Mouse (Mus musculus) brain, embryonic 18.5 days (tissue): ENCODE data around the gene Snx1.

Source experiments
- DNase-seq: peaks from one replicate; pipeline ENCODE4 v3.0.0-alpha.2; 2012; ENCODE audit warnings: low read depth, low spot score

The Snx1 gene

GRCm38 (mm10) chr9:66126456-66127192 is at the start of gene Snx1, which contains the start of gene Ciao2a:
TSS of gene Snx1 (minus strand) at chr9:66126587.
TSS of gene Ciao2a (plus strand) at chr9:66126611.
- peak; percentile 95 for DNase-seq

- no peak for DNase-seq
Observed at GRCm38 (mm10) chr9:66174985-66175384, 48.6 kb upstream of the Snx1 start.

- no peak for DNase-seq
Observed at GRCm38 (mm10) chr9:66173316-66173855, 47.0 kb upstream of the Snx1 start.

DNA sequence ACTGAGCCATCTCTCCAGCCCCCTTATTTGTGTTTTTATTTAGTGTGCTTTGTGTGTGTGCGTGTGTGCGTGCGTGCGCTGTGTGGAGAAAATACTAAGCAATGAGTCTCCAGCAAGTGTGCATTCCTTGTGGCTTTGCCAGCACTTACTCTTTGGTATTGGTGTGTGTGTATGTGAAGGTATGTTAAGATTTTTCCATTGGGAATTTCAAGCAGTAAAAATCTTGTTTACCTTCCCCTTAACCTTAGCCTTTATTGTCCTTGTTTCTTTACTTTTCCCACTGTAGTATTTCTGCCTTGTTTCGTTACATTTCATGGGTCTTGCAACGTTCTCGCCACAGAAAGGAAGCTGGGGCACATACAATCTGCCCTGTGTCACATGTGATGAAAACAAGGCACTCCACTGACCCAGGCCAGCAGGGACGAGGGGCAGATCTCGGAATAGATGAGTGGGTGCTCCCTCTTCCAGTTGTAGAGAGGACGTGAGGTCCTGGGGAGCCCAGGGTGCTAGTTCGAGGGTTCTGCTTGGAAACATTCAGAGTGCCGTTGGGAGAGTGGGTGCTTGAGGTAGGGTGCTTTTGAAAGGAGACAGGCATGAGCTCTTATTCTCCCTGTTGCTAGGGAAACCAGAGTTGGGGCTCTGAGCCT is 45.0 kb upstream of the Snx1 start:
- no peak for DNase-seq

DNA sequence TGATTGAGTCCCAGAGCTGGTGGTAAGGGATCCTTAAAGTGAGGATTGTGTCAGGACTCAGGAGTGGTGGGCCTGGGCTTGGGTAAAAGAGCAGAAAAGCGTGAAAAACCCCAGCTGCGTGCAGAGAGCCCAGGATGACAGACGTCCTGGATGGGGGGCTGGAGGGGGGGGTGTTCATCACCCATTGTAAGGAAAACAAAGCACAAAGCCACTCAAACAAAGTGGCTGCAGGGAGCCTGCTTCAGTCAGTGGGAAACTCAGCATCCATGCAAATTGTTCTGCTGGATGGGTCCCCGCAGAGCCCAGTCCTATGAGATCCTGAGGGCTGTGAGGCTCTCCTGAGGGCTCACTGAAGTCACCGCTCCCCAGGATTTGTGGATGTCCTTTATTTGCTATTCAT is 44.1 kb upstream of the Snx1 start:
- no peak for DNase-seq

DNA sequence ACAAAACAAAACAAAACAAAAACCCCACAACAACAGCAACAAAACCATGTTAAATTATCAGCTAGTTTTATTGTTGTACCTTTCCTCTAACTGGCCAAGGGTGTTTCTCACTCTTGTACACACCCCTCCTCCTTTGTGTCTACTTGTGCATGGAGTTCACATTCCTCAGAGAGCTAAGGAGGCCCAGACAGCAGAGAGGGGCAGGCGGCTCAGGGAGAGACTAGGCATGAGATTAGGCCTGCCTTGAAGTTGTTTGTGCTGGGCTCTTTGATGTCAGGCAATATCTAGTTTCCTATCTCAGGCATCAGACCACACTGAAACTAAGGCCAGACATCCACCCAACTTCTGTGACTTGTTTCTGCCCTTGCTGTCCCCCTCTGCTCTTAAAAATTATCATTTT is 41.8 kb upstream of the Snx1 start:
- DNase-seq: no peak

DNA sequence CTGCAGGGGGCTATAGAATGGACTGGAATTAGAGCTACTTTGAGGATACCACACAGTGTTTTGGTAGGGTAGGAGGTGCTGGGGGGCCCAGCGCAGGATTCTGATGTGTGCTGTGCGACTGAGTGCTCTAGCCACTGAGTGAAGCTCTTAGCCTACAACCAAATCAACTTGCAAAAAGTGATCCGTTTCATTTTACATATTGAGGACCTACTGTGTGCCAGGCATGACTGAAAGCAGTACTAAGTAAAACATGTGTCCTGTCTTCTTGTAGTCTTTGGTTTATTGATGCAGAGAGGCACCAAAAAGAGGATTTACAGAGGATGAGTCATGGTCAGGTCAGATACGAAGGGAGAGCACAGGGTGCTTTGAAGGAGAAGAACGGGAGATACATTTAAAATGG is 40.8 kb upstream of the Snx1 start:
- DNase-seq: no peak

DNA sequence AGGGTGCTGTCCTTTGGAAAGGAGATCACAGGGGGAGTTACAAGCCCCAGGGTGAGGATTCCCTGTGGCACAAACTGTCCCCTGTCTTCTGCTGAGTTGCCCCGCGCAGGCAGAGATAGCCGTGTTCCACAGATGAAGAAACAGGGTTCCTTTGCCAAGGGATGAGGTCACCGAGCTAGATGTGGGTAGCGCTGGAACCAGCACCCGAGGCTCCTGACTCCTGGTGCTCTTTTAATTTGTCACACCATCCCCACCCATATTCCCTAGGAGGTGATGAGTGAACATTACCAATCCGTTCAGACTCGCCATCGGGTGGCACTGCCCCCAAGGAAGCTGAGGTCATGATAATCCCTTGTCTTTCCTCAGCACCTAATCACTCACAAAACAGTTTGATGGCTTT is 36.6 kb upstream of the Snx1 start:
- no peak for DNase-seq

DNA sequence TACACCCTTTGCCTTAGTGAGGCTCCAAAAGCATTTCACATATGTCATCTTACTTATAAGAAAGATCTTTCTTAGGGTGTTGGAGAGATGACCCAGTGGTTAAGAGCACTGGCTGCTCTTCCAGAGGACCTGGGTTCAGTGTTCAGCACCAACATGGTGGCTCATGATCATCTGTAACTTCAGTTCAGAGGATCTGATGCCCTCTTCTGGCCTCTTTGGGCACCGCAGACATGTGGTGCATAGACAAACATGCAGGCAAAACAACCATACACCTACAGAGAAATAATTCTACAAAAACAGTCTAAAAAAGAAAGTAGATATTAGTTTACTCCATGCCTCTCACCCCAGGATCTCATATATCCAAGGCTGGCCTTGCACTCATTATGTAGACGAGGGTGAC is 33.8 kb upstream of the Snx1 start:
- DNase-seq: no peak

GRCm38 (mm10) chr9:66158885-66159430 is 32.6 kb upstream of the Snx1 start:
- DNase-seq: no peak

DNA sequence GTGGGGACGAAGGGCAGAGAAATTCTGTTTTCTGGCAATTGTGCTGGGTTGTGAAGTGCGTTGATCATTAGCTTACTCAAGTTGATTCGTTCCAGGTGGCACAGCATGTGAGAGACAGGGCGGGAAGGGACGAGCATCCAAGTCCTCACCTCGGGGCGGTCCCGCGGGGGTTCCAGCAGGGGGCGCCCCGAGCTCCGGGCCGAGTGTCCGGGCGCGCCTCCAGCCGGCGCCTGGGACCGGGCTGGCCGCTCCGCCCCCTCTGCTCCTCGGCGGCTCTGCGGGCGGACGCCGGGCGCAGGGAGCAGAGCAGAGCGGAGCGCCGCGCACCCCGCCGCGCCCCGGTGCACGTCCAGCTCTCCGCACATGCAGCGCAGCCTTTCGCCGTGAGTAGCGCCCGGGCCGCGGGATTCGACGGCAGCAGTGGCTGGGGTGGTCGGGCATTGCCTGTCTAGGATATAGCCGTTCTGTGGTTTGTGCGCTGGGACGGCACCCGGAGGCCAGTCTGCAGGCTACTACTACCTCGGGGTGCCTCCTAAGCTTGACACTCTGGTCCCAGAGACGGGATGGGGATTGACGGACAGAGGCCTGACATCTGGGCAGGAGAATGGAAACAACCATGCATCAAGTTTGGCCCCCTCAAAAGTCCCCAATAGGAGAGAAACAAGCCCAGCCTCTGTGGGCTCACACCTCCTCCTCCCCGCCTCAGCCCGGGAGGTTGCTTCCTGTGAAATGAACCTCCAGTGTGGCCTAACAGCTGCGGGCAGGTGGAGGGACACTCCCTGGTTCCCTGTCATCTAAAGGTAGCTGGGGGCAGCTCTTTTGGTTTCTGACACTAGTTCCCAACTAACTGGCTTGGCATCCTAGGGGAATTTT is 31.8 kb upstream of the Snx1 start, which contains the start of gene Dapk2:
Gene Dapk2, plus strand, starts transcription at position 266 of the 873 bp plus-strand sequence.
- DNase-seq: no peak

GRCm38 (mm10) chr9:66155534-66155933 is 29.1 kb upstream of the Snx1 start:
- DNase-seq: no peak

GRCm38 (mm10) chr9:66154013-66154412 is 27.6 kb upstream of the Snx1 start:
- no peak for DNase-seq

DNA sequence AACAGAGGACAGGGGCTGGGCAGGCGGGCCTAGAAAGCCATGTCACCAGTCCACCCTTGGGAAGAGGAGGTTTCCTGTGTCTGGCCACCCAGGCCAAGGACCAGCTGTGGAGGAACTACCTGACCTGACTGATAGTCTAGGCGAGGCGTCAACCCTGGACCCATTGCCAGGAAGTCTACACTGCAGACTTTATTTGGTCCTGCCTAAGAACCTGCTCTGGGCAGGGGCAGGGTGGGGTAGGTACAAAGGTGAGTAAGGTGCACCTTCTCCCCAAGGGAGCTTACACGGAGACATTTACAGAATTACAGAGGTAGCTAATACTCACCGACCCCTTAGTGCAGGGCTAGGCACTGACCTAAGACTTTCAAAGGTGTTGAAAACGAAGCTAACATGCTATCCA is 27.2 kb upstream of the Snx1 start:
- DNase-seq: no peak

- DNase-seq: no peak
Observed at GRCm38 (mm10) chr9:66152011-66152410, 25.6 kb upstream of the Snx1 start.

DNA sequence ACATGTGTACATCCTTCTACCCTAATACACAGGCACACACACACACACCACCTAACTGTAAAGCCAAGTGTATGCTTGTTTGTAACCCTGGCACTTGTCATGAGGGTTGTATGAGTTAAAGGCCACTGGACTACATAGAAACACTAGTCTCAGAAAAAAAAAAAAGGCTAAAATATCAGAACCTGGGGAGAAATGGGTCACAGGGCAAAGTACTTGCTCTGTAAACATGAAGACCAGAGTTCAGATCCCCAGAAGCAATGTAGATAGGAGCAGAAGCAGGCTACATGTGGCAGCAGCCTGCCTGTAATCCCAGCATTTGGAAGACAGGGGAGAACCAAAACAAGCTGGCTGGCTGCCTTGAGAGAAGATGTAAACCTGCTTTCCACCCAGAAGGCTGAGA is 19.8 kb upstream of the Snx1 start:
- no peak for DNase-seq

- DNase-seq: peak; percentile 56
Observed at GRCm38 (mm10) chr9:66144248-66144647, 17.9 kb upstream of the Snx1 start.

GRCm38 (mm10) chr9:66142265-66142664 is 15.9 kb upstream of the Snx1 start:
- DNase-seq: no peak

DNA sequence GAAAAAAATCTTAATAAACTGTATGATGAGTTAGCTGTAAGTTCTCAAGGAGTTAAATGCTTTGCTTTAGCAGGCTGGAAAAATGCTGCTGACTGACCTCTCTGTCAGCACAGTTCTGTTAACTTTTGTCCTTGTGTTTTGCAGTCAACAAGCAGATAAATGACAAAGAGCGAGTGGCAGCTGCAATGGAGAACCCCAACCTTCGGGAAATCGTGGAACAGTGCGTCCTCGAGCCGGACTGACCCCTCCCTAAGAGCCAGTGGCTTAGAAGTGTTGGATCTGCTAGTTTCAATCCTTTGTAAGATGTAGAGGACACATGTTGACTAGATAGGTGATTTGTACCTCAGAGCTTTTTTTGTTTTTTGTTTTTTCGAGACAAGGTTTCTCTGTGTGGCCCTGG is 11.8 kb upstream of the Snx1 start:
- DNase-seq: no peak

GRCm38 (mm10) chr9:66135967-66136366 is 9.6 kb upstream of the Snx1 start:
- no peak for DNase-seq

DNA sequence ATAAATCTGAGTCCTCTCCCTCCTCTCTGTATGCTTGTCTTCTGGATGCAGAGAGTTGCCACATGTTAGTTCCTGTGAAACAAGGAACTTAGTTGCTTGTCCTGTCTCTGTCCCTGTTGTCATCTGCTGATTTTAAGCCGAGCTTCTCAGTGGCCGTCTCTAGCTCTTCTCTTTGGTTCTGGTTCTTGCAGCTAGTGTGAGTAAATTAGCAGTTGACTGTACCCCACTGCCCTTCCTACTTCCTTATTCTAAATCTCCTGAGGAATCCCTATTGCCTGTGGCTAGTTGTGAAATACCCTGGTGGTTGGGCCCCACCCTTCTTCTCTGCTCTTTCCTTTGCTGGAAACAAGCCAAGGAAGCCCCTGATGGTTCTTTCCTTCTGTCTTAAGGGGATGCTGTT is 5.1 kb upstream of the Snx1 start:
- no peak for DNase-seq

DNA sequence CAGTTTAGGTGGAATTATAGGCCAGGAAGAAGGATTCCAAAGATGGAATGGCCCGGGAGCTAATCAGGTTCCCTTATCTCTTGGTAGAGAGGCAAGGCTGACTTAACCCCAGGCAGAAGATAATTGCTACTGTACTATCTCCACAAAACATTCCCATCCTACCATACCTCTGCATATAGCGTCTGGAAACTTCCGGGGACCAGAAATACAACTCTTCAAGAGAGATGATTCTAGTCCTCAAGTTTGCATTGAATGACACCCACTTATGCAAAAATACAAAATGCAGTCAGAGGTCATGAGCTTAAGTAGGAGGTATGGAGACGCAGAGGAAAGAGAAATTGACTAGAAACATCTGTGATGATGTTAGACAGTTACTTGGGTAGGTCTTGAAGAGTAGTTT is 1.5 kb upstream of the Snx1 start:
- DNase-seq: no peak
